Mouse (Mus musculus): ENCODE data around the gene Kank2. TPM values are rescaled to one million over a fixed set of nuclear protein-coding genes. Genes with fewer than 3 reads are reported as not detected.

Kank2 gene
- polyA plus RNA-seq, 1 experiment from 2014 or later: 17.8 TPM

GRCm38 (mm10) chr9:21831558-21832240 lies 33.2 kb upstream of the Kank2 start:
- Histone ChIP-seq H3K27ac (replicated peaks) (no peak overlapping the region), H3K27me3 (replicated peaks; ENCODE audit: low read depth, poor library complexity, severe bottlenecking) (no peaks in the 10 kb centered on the region), H3K4me1 (no peaks in the 10 kb centered on the region), H3K36me3 (replicated peaks) (peaks cover 87% of the 10 kb centered on the region), H3K9me3 (no peaks in the 10 kb centered on the region), H3K4me3 (no peak overlapping the region)
- 90% methylated on average over 20 of the region's 20 CpGs for WGBS
- DNase-seq (ENCODE audit: low spot score): no peak

GRCm38 (mm10) chr9:21830936-21831335 lies 32.4 kb upstream of the Kank2 start:
- 86% methylated on average over 11 of the region's 11 CpGs for WGBS
- Histone ChIP-seq H3K27me3 (replicated peaks; ENCODE audit: low read depth, poor library complexity, severe bottlenecking) (no peaks in the 10 kb centered on the region), H3K4me3 (no peak overlapping the region), H3K36me3 (replicated peaks) (peaks cover 80% of the 10 kb centered on the region), H3K27ac (replicated peaks) (no peak overlapping the region), H3K9me3 (no peaks in the 10 kb centered on the region), H3K4me1 (no peaks in the 10 kb centered on the region)
- no peak for DNase-seq (ENCODE audit: low spot score)

GRCm38 (mm10) chr9:21830461-21830850 lies 31.9 kb upstream of the Kank2 start:
- Histone ChIP-seq H3K4me1 (peaks cover 3% of the 10 kb centered on the region; the same call in 1 of the 2 replicates), H3K4me3 (no peak overlapping the region), H3K9me3 (no peaks in the 10 kb centered on the region), H3K36me3 (replicated peaks) (peaks cover 76% of the 10 kb centered on the region), H3K27ac (replicated peaks) (no peak overlapping the region), H3K27me3 (replicated peaks; ENCODE audit: low read depth, poor library complexity, severe bottlenecking) (no peaks in the 10 kb centered on the region)
- WGBS: 80% methylated on average over 5 of the region's 5 CpGs
- no peak for DNase-seq (ENCODE audit: low spot score)

GRCm38 (mm10) chr9:21829834-21830460 lies 31.4 kb upstream of the Kank2 start:
- no peak for DNase-seq (ENCODE audit: low spot score)
- H3K9me3 ChIP-seq: no peaks in the 10 kb centered on the region
- H3K27ac ChIP-seq (replicated peaks): no peak overlapping the region

GRCm38 (mm10) chr9:21824366-21824765 lies 25.8 kb upstream of the Kank2 start:
- DNase-seq (ENCODE audit: low spot score): no peak
- Histone ChIP-seq H3K36me3 (replicated peaks) (peaks cover 43% of the 10 kb centered on the region), H3K27me3 (replicated peaks; ENCODE audit: low read depth, poor library complexity, severe bottlenecking) (no peaks in the 10 kb centered on the region), H3K4me1 (peaks cover 12% of the 10 kb centered on the region; the same call in 1 of the 2 replicates), H3K9me3 (no peaks in the 10 kb centered on the region), H3K4me3 (no peak overlapping the region), H3K27ac (replicated peaks) (no peak overlapping the region)
- WGBS: 60% methylated on average over 10 of the region's 10 CpGs

More at GRCm38 (mm10) chr9:21829834-21830460, 31.4 kb upstream of the Kank2 start:
- 89% methylated on average over 14 of the region's 14 CpGs for WGBS
- H3K36me3 ChIP-seq (replicated peaks): peaks cover 76% of the 10 kb centered on the region
- H3K4me1 ChIP-seq: peaks cover 8% of the 10 kb centered on the region; the same call in 1 of the 2 replicates
- H3K27me3 ChIP-seq (replicated peaks; ENCODE audit: low read depth, poor library complexity, severe bottlenecking): no peaks in the 10 kb centered on the region
- H3K4me3 ChIP-seq: no peak overlapping the region

GRCm38 (mm10) chr9:21823957-21824356 lies 25.4 kb upstream of the Kank2 start:
- peaks cover 12% of the 10 kb centered on the region; the same call in 1 of the 2 replicates for H3K4me1 ChIP-seq
- H3K4me3 ChIP-seq: no peak overlapping the region
- WGBS: 71% methylated on average over 4 of the region's 4 CpGs
- no peak for DNase-seq (ENCODE audit: low spot score)
- no peak overlapping the region for H3K27ac ChIP-seq (replicated peaks)
- no peaks in the 10 kb centered on the region for H3K9me3 ChIP-seq
- peaks cover 40% of the 10 kb centered on the region for H3K36me3 ChIP-seq (replicated peaks)
- no peaks in the 10 kb centered on the region for H3K27me3 ChIP-seq (replicated peaks; ENCODE audit: low read depth, poor library complexity, severe bottlenecking)

GRCm38 (mm10) chr9:21822686-21823085 lies 24.1 kb upstream of the Kank2 start:
- no peak for DNase-seq (ENCODE audit: low spot score)

GRCm38 (mm10) chr9:21820183-21820582 lies 21.6 kb upstream of the Kank2 start:
- 86% methylated on average over 12 of the region's 12 CpGs for WGBS
- Histone ChIP-seq H3K9me3 (no peaks in the 10 kb centered on the region), H3K4me3 (no peak overlapping the region), H3K27ac (replicated peaks) (no peak overlapping the region), H3K36me3 (replicated peaks) (peaks cover 53% of the 10 kb centered on the region), H3K4me1 (peaks cover 13% of the 10 kb centered on the region; the same call in 1 of the 2 replicates), H3K27me3 (replicated peaks; ENCODE audit: low read depth, poor library complexity, severe bottlenecking) (no peaks in the 10 kb centered on the region)
- DNase-seq (ENCODE audit: low spot score): no peak

More at GRCm38 (mm10) chr9:21822686-21823085, 24.1 kb upstream of the Kank2 start:
- no peak overlapping the region for H3K4me3 ChIP-seq
- no peaks in the 10 kb centered on the region for H3K27me3 ChIP-seq (replicated peaks; ENCODE audit: low read depth, poor library complexity, severe bottlenecking)
- peaks cover 12% of the 10 kb centered on the region; the same call in 1 of the 2 replicates for H3K4me1 ChIP-seq
- peaks cover 39% of the 10 kb centered on the region for H3K36me3 ChIP-seq (replicated peaks)
- WGBS: 84% methylated on average over 6 of the region's 6 CpGs
- H3K27ac ChIP-seq (replicated peaks): no peak overlapping the region
- no peaks in the 10 kb centered on the region for H3K9me3 ChIP-seq

GRCm38 (mm10) chr9:21819181-21819729 lies 20.7 kb upstream of the Kank2 start:
- no peaks in the 10 kb centered on the region for H3K27me3 ChIP-seq (replicated peaks; ENCODE audit: low read depth, poor library complexity, severe bottlenecking)
- H3K4me3 ChIP-seq: no peak overlapping the region
- no peak for DNase-seq (ENCODE audit: low spot score)
- peaks cover 53% of the 10 kb centered on the region for H3K36me3 ChIP-seq (replicated peaks)
- 92% methylated on average over 2 of the region's 2 CpGs for WGBS
- H3K27ac ChIP-seq (replicated peaks): no peak overlapping the region
- H3K9me3 ChIP-seq: no peaks in the 10 kb centered on the region
- H3K4me1 ChIP-seq: peaks cover 6% of the 10 kb centered on the region; the same call in 1 of the 2 replicates

GRCm38 (mm10) chr9:21818561-21818960 lies 20.0 kb upstream of the Kank2 start:
- H3K27me3 ChIP-seq (replicated peaks; ENCODE audit: low read depth, poor library complexity, severe bottlenecking): no peaks in the 10 kb centered on the region
- no peak overlapping the region for H3K4me3 ChIP-seq
- H3K4me1 ChIP-seq: peaks cover 6% of the 10 kb centered on the region; the same call in 1 of the 2 replicates
- WGBS: 92% methylated on average over 6 of the region's 6 CpGs
- H3K9me3 ChIP-seq: no peaks in the 10 kb centered on the region
- no peak overlapping the region for H3K27ac ChIP-seq (replicated peaks)
- no peak for DNase-seq (ENCODE audit: low spot score)
- H3K36me3 ChIP-seq (replicated peaks): peaks cover 60% of the 10 kb centered on the region

GRCm38 (mm10) chr9:21818125-21818524 lies 19.6 kb upstream of the Kank2 start:
- WGBS: 86% methylated on average over 4 of the region's 4 CpGs
- Histone ChIP-seq H3K4me3 (no peak overlapping the region), H3K9me3 (no peaks in the 10 kb centered on the region), H3K27me3 (replicated peaks; ENCODE audit: low read depth, poor library complexity, severe bottlenecking) (no peaks in the 10 kb centered on the region), H3K27ac (replicated peaks) (no peak overlapping the region), H3K4me1 (peaks cover 6% of the 10 kb centered on the region; the same call in 1 of the 2 replicates), H3K36me3 (replicated peaks) (peaks cover 65% of the 10 kb centered on the region)
- no peak for DNase-seq (ENCODE audit: low spot score)

- Histone ChIP-seq H3K4me1 (peaks cover 6% of the 10 kb centered on the region; the same call in 1 of the 2 replicates), H3K27me3 (replicated peaks; ENCODE audit: low read depth, poor library complexity, severe bottlenecking) (no peaks in the 10 kb centered on the region), H3K9me3 (no peaks in the 10 kb centered on the region), H3K27ac (replicated peaks) (no peak overlapping the region), H3K4me3 (no peak overlapping the region), H3K36me3 (replicated peaks) (peaks cover 78% of the 10 kb centered on the region)
- no peak for DNase-seq (ENCODE audit: low spot score)
- 79% methylated on average over 9 of the region's 9 CpGs for WGBS
Measured at GRCm38 (mm10) chr9:21816716-21817305, 18.3 kb upstream of the Kank2 start.

All from embryonic facial prominence, embryonic 10.5 days (tissue).